Mouse (Mus musculus) intestine, embryonic 14.5 days (tissue): Measurements from ENCODE around the gene Slc12a8. TPM values are rescaled to one million over a fixed set of nuclear protein-coding genes. Genes with fewer than 3 reads are reported as not detected.

Source experiments
- ATAC-seq: fragments of 200-750 bp; cut with Nextera tagmentation; replicated peaks from 2 replicates; pipeline ENCODE4 v1.8.0; 2017; ENCODE audit warnings: low read depth, moderate number of reproducible peaks, moderate TSS enrichment, moderate library complexity; ENCODE audit not compliant: low FRiP score, low TSS enrichment
- DNase-seq: peaks from one replicate; pipeline ENCODE4 v3.0.0-alpha.2; 2018; ENCODE audit warnings: low spot score
- H3K27ac ChIP-seq: fragments of 300-500 bp; sonication (generic); 2 replicates; pipeline ENCODE4 v1.5.1; 2014; ENCODE audit warnings: low read depth, mild to moderate bottlenecking, control low read depth
- H3K27me3 ChIP-seq: fragments of 300-500 bp; sonication (generic); replicated peaks from 2 replicates; pipeline ENCODE4 v1.6.1; 2014; ENCODE audit warnings: low read length, control low read depth; ENCODE audit not compliant: control insufficient read depth, insufficient read depth
- H3K36me3 ChIP-seq: fragments of 300-500 bp; sonication (generic); 2 replicates; pipeline ENCODE4 v1.6.1; 2014; ENCODE audit warnings: low read length, control low read depth; ENCODE audit not compliant: control insufficient read depth, insufficient read depth
- H3K4me1 ChIP-seq: fragments of 300-500 bp; sonication (generic); replicated peaks from 2 replicates; pipeline ENCODE4 v1.6.1; 2014; ENCODE audit warnings: low read length, control low read depth, mixed read lengths; ENCODE audit not compliant: control insufficient read depth, insufficient read depth
- H3K4me2 ChIP-seq: fragments of 300-500 bp; sonication (generic); 2 replicates; pipeline ENCODE4 v1.6.1; 2014; ENCODE audit warnings: low read length
- H3K4me3 ChIP-seq: fragments of 300-500 bp; sonication (generic); 2 replicates; pipeline ENCODE4 v1.5.1; 2014; ENCODE audit warnings: low read depth, low read length, control low read depth, mixed read lengths
- H3K9ac ChIP-seq: fragments of 300-500 bp; sonication (generic); 2 replicates; pipeline ENCODE4 v1.6.1; 2014; ENCODE audit warnings: mild to moderate bottlenecking, low read length
- H3K9me3 ChIP-seq: fragments of 300-500 bp; sonication (generic); 2 replicates; pipeline ENCODE4 v1.6.1; 2016; ENCODE audit warnings: low read length, control low read depth; ENCODE audit not compliant: control insufficient read depth
- WGBS: fragments of 180-500 bp; shearing (Covaris S2); extraction: QIAGEN DNeasy Blood & Tissue Kit; methylation state at CpG from one replicate; pipeline ENCODE4 v1.1.7; 2014; 5-methylcytosine and 5-hydroxymethylcytosine counted together
- polyA plus RNA-seq: library from polyadenylated mRNA; unstranded; fragments of >200 nt; fragmentation: Nextera tagmentation; extraction: Ambion mirVana; gene quantifications from 2 replicates; pipeline ENCODE4 v1.2.1, GENCODE M21; 2014

The Slc12a8 gene
- polyA plus RNA-seq, 1 experiment from 2014 or later: 5.0 TPM

DNA sequence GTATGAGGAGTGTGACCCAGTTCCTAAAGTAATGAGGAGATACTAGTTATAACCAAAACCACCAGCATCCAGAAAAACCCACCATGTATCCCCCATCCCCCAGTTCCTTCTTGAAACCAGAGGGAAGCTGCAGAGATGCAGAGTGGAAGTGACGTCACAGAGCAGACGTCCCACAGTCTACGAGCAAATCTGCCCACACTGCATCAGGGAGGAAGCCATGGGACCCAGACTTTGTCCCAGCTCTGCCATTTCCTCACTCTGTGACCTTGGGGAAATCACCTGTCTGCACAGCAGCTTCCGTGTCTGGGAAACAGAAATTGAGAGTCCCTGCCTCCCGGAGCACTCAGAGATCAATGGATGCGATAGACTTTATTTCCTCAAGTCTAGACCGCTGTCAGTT is 56.6 kb downstream of the Slc12a8 start:
- 0 out of 2 replicates have a peak, but pooled peaks cover 2% of the 10 kb centered on the region for H3K4me1 ChIP-seq
- H3K27me3 ChIP-seq: no peaks in the 10 kb centered on the region
- no peak overlapping the region for H3K27ac ChIP-seq
- DNase-seq: no peak
- no peak overlapping the region for H3K4me3 ChIP-seq
- H3K9ac ChIP-seq: no peak overlapping the region
- no peaks in the 10 kb centered on the region for H3K9me3 ChIP-seq
- no peaks in the 10 kb centered on the region for H3K36me3 ChIP-seq
- no peak overlapping the region for H3K4me2 ChIP-seq
- WGBS: 71% methylated on average over 7 of the region's 7 CpGs
- ATAC-seq: no peak

- 70% methylated on average over 6 of the region's 6 CpGs for WGBS
- H3K27ac ChIP-seq: no peak overlapping the region
- no peaks in the 10 kb centered on the region for H3K27me3 ChIP-seq
- H3K4me1 ChIP-seq: peaks cover 8% of the 10 kb centered on the region
- H3K36me3 ChIP-seq: no peaks in the 10 kb centered on the region
- no peak for DNase-seq
- no peak overlapping the region for H3K4me3 ChIP-seq
- H3K9ac ChIP-seq: no peak overlapping the region
- H3K9me3 ChIP-seq: 0 out of 2 replicates have a peak, but pooled peaks cover 2% of the 10 kb centered on the region
- no peak overlapping the region for H3K4me2 ChIP-seq
- ATAC-seq: no peak
These were observed 58.6 kb downstream of the Slc12a8 start for GRCm38 (mm10) chr16:33575728-33576127.

- DNase-seq: no peak
- ATAC-seq: no peak
These were observed 59.4 kb downstream of the Slc12a8 start for GRCm38 (mm10) chr16:33576271-33577189.

GRCm38 (mm10) chr16:33578462-33578861 is 61.3 kb downstream of the Slc12a8 start:
- Histone ChIP-seq H3K9ac (no peak overlapping the region), H3K4me2 (no peak overlapping the region), H3K27me3 (no peaks in the 10 kb centered on the region), H3K4me1 (peaks cover 16% of the 10 kb centered on the region), H3K27ac (no peak overlapping the region), H3K9me3 (0 out of 2 replicates have a peak, but pooled peaks cover 2% of the 10 kb centered on the region), H3K36me3 (no peaks in the 10 kb centered on the region), H3K4me3 (no peak overlapping the region)
- DNase-seq (no peak), ATAC-seq (no peak)
- 79% methylated on average over 3 of the region's 3 CpGs for WGBS

More at GRCm38 (mm10) chr16:33576271-33577189, 59.4 kb downstream of the Slc12a8 start:
- Histone ChIP-seq H3K4me1 (peaks cover 14% of the 10 kb centered on the region), H3K9ac (no peak overlapping the region), H3K27me3 (no peaks in the 10 kb centered on the region), H3K36me3 (no peaks in the 10 kb centered on the region), H3K27ac (no peak overlapping the region), H3K4me3 (no peak overlapping the region), H3K4me2 (no peak overlapping the region), H3K9me3 (0 out of 2 replicates have a peak, but pooled peaks cover 2% of the 10 kb centered on the region)
- 74% methylated on average over 36 of the region's 36 CpGs for WGBS

DNA sequence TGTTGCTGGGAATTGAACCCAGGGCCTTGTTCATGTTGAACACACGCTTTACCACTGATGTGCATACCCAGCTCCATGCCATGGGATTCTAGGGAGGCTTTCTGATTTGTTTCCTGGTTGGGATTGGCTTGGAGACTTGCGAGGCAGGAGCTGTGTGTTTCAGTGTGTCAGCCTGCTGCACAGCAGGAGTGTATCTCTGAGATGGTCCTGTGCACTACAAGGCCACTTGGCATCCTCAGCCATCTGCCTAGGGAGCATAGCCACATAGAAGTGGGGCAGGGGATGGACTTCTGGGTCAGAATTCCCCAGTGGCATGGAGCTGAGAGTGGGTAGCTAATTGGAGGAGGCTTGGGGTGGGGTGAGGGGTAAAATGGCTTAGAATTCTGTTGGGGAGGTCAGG is 63.2 kb downstream of the Slc12a8 start:
- Histone ChIP-seq H3K9me3 (0 out of 2 replicates have a peak, but pooled peaks cover 2% of the 10 kb centered on the region), H3K4me2 (no peak overlapping the region), H3K4me1 (peaks cover 30% of the 10 kb centered on the region), H3K4me3 (no peak overlapping the region), H3K36me3 (no peaks in the 10 kb centered on the region), H3K9ac (no peak overlapping the region), H3K27me3 (no peaks in the 10 kb centered on the region), H3K27ac (peak overlapping the region; percentile 82)
- 78% methylated on average over 2 of the region's 2 CpGs for WGBS
- no peak for DNase-seq
- ATAC-seq: 0 out of 2 replicates have a peak, but pooled peaks have one; percentile 3

GRCm38 (mm10) chr16:33580736-33581241 is 63.7 kb downstream of the Slc12a8 start:
- H3K9ac ChIP-seq: no peak overlapping the region
- ATAC-seq: 0 out of 2 replicates have a peak, but pooled peaks have one; percentile 10

GRCm38 (mm10) chr16:33581661-33582099 is 64.6 kb downstream of the Slc12a8 start:
- Histone ChIP-seq H3K36me3 (no peaks in the 10 kb centered on the region), H3K4me2 (no peak overlapping the region), H3K4me1 (peaks cover 36% of the 10 kb centered on the region), H3K27me3 (no peaks in the 10 kb centered on the region), H3K27ac (peak overlapping the region; percentile 82), H3K4me3 (no peak overlapping the region), H3K9ac (no peak overlapping the region), H3K9me3 (0 out of 2 replicates have a peak, but pooled peaks cover 2% of the 10 kb centered on the region)
- WGBS: 47% methylated on average over 4 of the region's 4 CpGs
- DNase-seq (no peak), ATAC-seq (no peak)

More at GRCm38 (mm10) chr16:33580736-33581241, 63.7 kb downstream of the Slc12a8 start:
- H3K4me1 ChIP-seq: peaks cover 35% of the 10 kb centered on the region
- H3K4me3 ChIP-seq: no peak overlapping the region
- H3K36me3 ChIP-seq: no peaks in the 10 kb centered on the region
- no peaks in the 10 kb centered on the region for H3K27me3 ChIP-seq
- no peak overlapping the region for H3K4me2 ChIP-seq
- peak overlapping the region; percentile 82 for H3K27ac ChIP-seq
- no peak for DNase-seq
- H3K9me3 ChIP-seq: 0 out of 2 replicates have a peak, but pooled peaks cover 2% of the 10 kb centered on the region

- 0 out of 2 replicates have a peak, but pooled peaks cover 2% of the 10 kb centered on the region for H3K9me3 ChIP-seq
- H3K27me3 ChIP-seq: no peaks in the 10 kb centered on the region
- H3K4me1 ChIP-seq: peaks cover 44% of the 10 kb centered on the region
- no peaks in the 10 kb centered on the region for H3K36me3 ChIP-seq
- H3K4me3 ChIP-seq: no peak overlapping the region
- H3K4me2 ChIP-seq: no peak overlapping the region
- ATAC-seq: no peak
- H3K9ac ChIP-seq: no peak overlapping the region
- DNase-seq: no peak
- no peak overlapping the region for H3K27ac ChIP-seq
- 85% methylated on average over 8 of the region's 8 CpGs for WGBS
These were observed 65.4 kb downstream of the Slc12a8 start for GRCm38 (mm10) chr16:33582495-33582894.
